Mouse (Mus musculus): ENCODE measurements around the gene Rhof. TPM values are rescaled to one million over a fixed set of nuclear protein-coding genes. Genes with fewer than 3 reads are reported as not detected.

Gene Rhof
- polyA plus RNA-seq, 1 experiment, result 1.6 TPM

- no peak overlapping the region for H3K4me2 ChIP-seq (ENCODE audit: low read depth)
- H3K27me3 ChIP-seq (ENCODE audit: control insufficient read depth, insufficient read depth, insufficient read length), result no peaks in the 10 kb centered on the region
- H3ac ChIP-seq (ENCODE audit: control insufficient read depth, insufficient read length), result no peak overlapping the region
- H3K79me2 ChIP-seq (ENCODE audit: control insufficient read depth, insufficient read depth), result peaks cover 14% of the 10 kb centered on the region
- H3K36me3 ChIP-seq (ENCODE audit: control insufficient read depth, insufficient read depth), result no peaks in the 10 kb centered on the region
- TF ChIP-seq TCF12 (IDR thresholded peaks at IDR 0.05; ENCODE audit: insufficient read depth, poor library complexity, severe bottlenecking) (no peak), MAX (IDR thresholded peaks at IDR 0.05; ENCODE audit: low read depth) (no peak), E2F4 (IDR thresholded peaks at IDR 0.05; ENCODE audit: insufficient read depth) (no peak), TCF3 (IDR thresholded peaks at IDR 0.05; ENCODE audit: insufficient read length, low read depth) (no peak), SRF (IDR thresholded peaks at IDR 0.05; ENCODE audit: control insufficient read depth, insufficient read length, low read depth) (no peak), USF1 (IDR thresholded peaks at IDR 0.05; ENCODE audit: low read depth) (no peak), CEBPB (IDR thresholded peaks at IDR 0.05; ENCODE audit: insufficient read depth, poor library complexity, severe bottlenecking) (no peak), MYOG (IDR thresholded peaks at IDR 0.05; ENCODE audit: control insufficient read depth in 1 of 3, insufficient read depth in 1 of 3, insufficient read length in 2 of 3, low read depth in 2 of 3) (no peak), MYOD1 (IDR thresholded peaks at IDR 0.05; ENCODE audit: control insufficient read depth in 1 of 3, insufficient read length in 2 of 3, low read depth in 2 of 3) (no peak), POLR2AphosphoS2 (IDR thresholded peaks at IDR 0.05; ENCODE audit: insufficient read length, low read depth) (no peak), REST (IDR thresholded peaks at IDR 0.05; ENCODE audit: insufficient read depth, insufficient read length) (no peak), POLR2A (IDR thresholded peaks at IDR 0.05; ENCODE audit: insufficient read length, low read depth) (no peak)
- H3K4me3 ChIP-seq, result no peak overlapping the region
Measured at GRCm38 (mm10) chr5:123088784-123089183, 43.7 kb downstream of the Rhof start.

GRCm38 (mm10) chr5:123086501-123086900 lies 46.0 kb downstream of the Rhof start:
- no peak for TF ChIP-seq E2F4 (IDR thresholded peaks at IDR 0.05; ENCODE audit: insufficient read depth)
- no peak for TF ChIP-seq POLR2AphosphoS2 (IDR thresholded peaks at IDR 0.05; ENCODE audit: insufficient read length, low read depth)
- TF ChIP-seq TCF12 (IDR thresholded peaks at IDR 0.05; ENCODE audit: insufficient read depth, poor library complexity, severe bottlenecking), result no peak
- TF ChIP-seq CEBPB (IDR thresholded peaks at IDR 0.05; ENCODE audit: insufficient read depth, poor library complexity, severe bottlenecking), result no peak
- H3K79me2 ChIP-seq (ENCODE audit: control insufficient read depth, insufficient read depth), result peaks cover 14% of the 10 kb centered on the region
- no peaks in the 10 kb centered on the region for H3K27me3 ChIP-seq (ENCODE audit: control insufficient read depth, insufficient read depth, insufficient read length)
- no peaks in the 10 kb centered on the region for H3K36me3 ChIP-seq (ENCODE audit: control insufficient read depth, insufficient read depth)
- no peak overlapping the region for H3K4me2 ChIP-seq (ENCODE audit: low read depth)
- H3ac ChIP-seq (ENCODE audit: control insufficient read depth, insufficient read length), result no peak overlapping the region
- H3K4me3 ChIP-seq, result no peak overlapping the region

- Histone ChIP-seq H3K79me2 (ENCODE audit: control insufficient read depth, insufficient read depth) (peaks cover 41% of the 10 kb centered on the region), H3K36me3 (ENCODE audit: control insufficient read depth, insufficient read depth) (no peaks in the 10 kb centered on the region), H3ac (ENCODE audit: control insufficient read depth, insufficient read length) (no peak overlapping the region), H3K27me3 (ENCODE audit: control insufficient read depth, insufficient read depth, insufficient read length) (no peaks in the 10 kb centered on the region), H3K4me3 (no peak overlapping the region), H3K4me2 (ENCODE audit: low read depth) (no peak overlapping the region)
- TF ChIP-seq MYOG (IDR thresholded peaks at IDR 0.05; ENCODE audit: control insufficient read depth in 1 of 3, insufficient read depth in 1 of 3, insufficient read length in 2 of 3, low read depth in 2 of 3), result no peak
- peak in 1 of 3 experiments; percentile 11 for TF ChIP-seq MYOD1 (IDR thresholded peaks at IDR 0.05; ENCODE audit: control insufficient read depth in 1 of 3, insufficient read length in 2 of 3, low read depth in 2 of 3)
Measured at GRCm38 (mm10) chr5:123083340-123084050, 49.0 kb downstream of the Rhof start.

GRCm38 (mm10) chr5:123080510-123080909 lies 52.0 kb downstream of the Rhof start:
- peaks cover 39% of the 10 kb centered on the region for H3K79me2 ChIP-seq (ENCODE audit: control insufficient read depth, insufficient read depth)
- no peak overlapping the region for H3K4me3 ChIP-seq
- no peak overlapping the region for H3ac ChIP-seq (ENCODE audit: control insufficient read depth, insufficient read length)
- H3K27me3 ChIP-seq (ENCODE audit: control insufficient read depth, insufficient read depth, insufficient read length), result no peaks in the 10 kb centered on the region
- no peak overlapping the region for H3K4me2 ChIP-seq (ENCODE audit: low read depth)
- no peaks in the 10 kb centered on the region for H3K36me3 ChIP-seq (ENCODE audit: control insufficient read depth, insufficient read depth)
- TF ChIP-seq MYOG (IDR thresholded peaks at IDR 0.05; ENCODE audit: control insufficient read depth in 1 of 3, insufficient read depth in 1 of 3, insufficient read length in 2 of 3, low read depth in 2 of 3) (no peak), USF1 (IDR thresholded peaks at IDR 0.05; ENCODE audit: low read depth) (no peak), REST (IDR thresholded peaks at IDR 0.05; ENCODE audit: insufficient read depth, insufficient read length) (no peak), TCF12 (IDR thresholded peaks at IDR 0.05; ENCODE audit: insufficient read depth, poor library complexity, severe bottlenecking) (no peak), CEBPB (IDR thresholded peaks at IDR 0.05; ENCODE audit: insufficient read depth, poor library complexity, severe bottlenecking) (no peak), MYOD1 (IDR thresholded peaks at IDR 0.05; ENCODE audit: control insufficient read depth in 1 of 3, insufficient read length in 2 of 3, low read depth in 2 of 3) (no peak), TCF3 (IDR thresholded peaks at IDR 0.05; ENCODE audit: insufficient read length, low read depth) (no peak), SRF (IDR thresholded peaks at IDR 0.05; ENCODE audit: control insufficient read depth, insufficient read length, low read depth) (no peak), MAX (IDR thresholded peaks at IDR 0.05; ENCODE audit: low read depth) (no peak), E2F4 (IDR thresholded peaks at IDR 0.05; ENCODE audit: insufficient read depth) (no peak), POLR2AphosphoS2 (IDR thresholded peaks at IDR 0.05; ENCODE audit: insufficient read length, low read depth) (no peak), POLR2A (IDR thresholded peaks at IDR 0.05; ENCODE audit: insufficient read length, low read depth) (no peak)

- Histone ChIP-seq H3K4me2 (ENCODE audit: low read depth) (no peak overlapping the region), H3ac (ENCODE audit: control insufficient read depth, insufficient read length) (no peak overlapping the region)
Measured at GRCm38 (mm10) chr5:123080041-123080440, 52.5 kb downstream of the Rhof start.

More at GRCm38 (mm10) chr5:123080041-123080440, 52.5 kb downstream of the Rhof start:
- no peaks in the 10 kb centered on the region for H3K27me3 ChIP-seq (ENCODE audit: control insufficient read depth, insufficient read depth, insufficient read length)
- H3K36me3 ChIP-seq (ENCODE audit: control insufficient read depth, insufficient read depth), result no peaks in the 10 kb centered on the region
- no peak overlapping the region for H3K4me3 ChIP-seq
- peaks cover 39% of the 10 kb centered on the region for H3K79me2 ChIP-seq (ENCODE audit: control insufficient read depth, insufficient read depth)
- TF ChIP-seq TCF12 (IDR thresholded peaks at IDR 0.05; ENCODE audit: insufficient read depth, poor library complexity, severe bottlenecking), result no peak
- TF ChIP-seq CEBPB (IDR thresholded peaks at IDR 0.05; ENCODE audit: insufficient read depth, poor library complexity, severe bottlenecking), result no peak
- TF ChIP-seq POLR2A (IDR thresholded peaks at IDR 0.05; ENCODE audit: insufficient read length, low read depth), result no peak
- no peak for TF ChIP-seq SRF (IDR thresholded peaks at IDR 0.05; ENCODE audit: control insufficient read depth, insufficient read length, low read depth)
- TF ChIP-seq E2F4 (IDR thresholded peaks at IDR 0.05; ENCODE audit: insufficient read depth), result no peak
- no peak for TF ChIP-seq TCF3 (IDR thresholded peaks at IDR 0.05; ENCODE audit: insufficient read length, low read depth)
- no peak for TF ChIP-seq REST (IDR thresholded peaks at IDR 0.05; ENCODE audit: insufficient read depth, insufficient read length)
- no peak for TF ChIP-seq MYOG (IDR thresholded peaks at IDR 0.05; ENCODE audit: control insufficient read depth in 1 of 3, insufficient read depth in 1 of 3, insufficient read length in 2 of 3, low read depth in 2 of 3)
- TF ChIP-seq MYOD1 (IDR thresholded peaks at IDR 0.05; ENCODE audit: control insufficient read depth in 1 of 3, insufficient read length in 2 of 3, low read depth in 2 of 3), result no peak

Measured in myocyte (in vitro differentiated cells).